18 mouse cellular contexts compared by ENCODE assay signal in the genomic region with DNA sequence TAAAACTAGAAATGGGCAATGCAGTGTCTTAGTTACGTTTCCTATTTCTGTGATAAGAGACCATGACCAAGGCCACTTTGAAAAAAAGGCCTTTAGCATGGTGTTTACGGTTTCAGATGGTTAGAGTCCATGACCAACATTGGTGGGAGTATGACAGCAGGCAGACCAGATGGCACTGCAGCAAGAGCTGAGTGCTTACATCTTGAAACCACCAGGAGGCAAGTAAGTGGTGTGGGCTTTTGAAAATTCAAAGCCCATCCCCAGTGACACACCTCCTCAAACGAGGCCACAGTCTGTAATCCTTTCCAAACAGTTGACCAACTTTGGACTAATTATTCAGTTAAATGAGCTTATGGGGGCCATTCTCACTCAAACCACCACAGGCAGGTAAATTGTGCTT.
A peak's percentile ranks its signal among the peaks of the same experiment; 100 is the strongest.
DNase-seq lines count a peak whose midpoint lies in the region; ATAC-seq and TF ChIP-seq lines count a peak whose summit lies in the region.
"Had no signal": no experiment of that assay in that cellular context is flagged by ENCODE, and none has a peak within 500 bp of the region (broad histone marks: within the 10 kb centered on the region; RNA-seq: fewer than 3 reads in every experiment).

No protein-coding gene starts in this region.

- H3K9ac ChIP-seq in hindbrain, embryonic 15.5 days = no peak overlapping the region
- H3K9ac ChIP-seq in hindbrain, embryonic 11.5 days (ENCODE audit: low read depth, low read length) = no peak overlapping the region
- no peak overlapping the region for H3K9ac ChIP-seq in lung, embryonic 14.5 days
- H3K9ac ChIP-seq in lung, postnatal 0 days (replicated peaks; ENCODE audit: low read depth) = no peak overlapping the region
- H3K9ac ChIP-seq: forebrain, embryonic 15.5 days; limb, embryonic 13.5 days; midbrain, embryonic 15.5 days had no signal

- whole genome bisulfite sequencing in hindbrain, embryonic 15.5 days = 58% methylated on average over 3 of the region's 3 CpGs
- 69% methylated on average over 3 of the region's 3 CpGs for WGBS in hindbrain, embryonic 11.5 days
- WGBS in lung, embryonic 14.5 days = 62% methylated on average over 3 of the region's 3 CpGs
- WGBS in lung, postnatal 0 days = 57% methylated on average over 3 of the region's 3 CpGs

- H3K4me3 ChIP-seq in hindbrain, embryonic 15.5 days = no peak overlapping the region
- H3K4me3 ChIP-seq in hindbrain, embryonic 11.5 days (ENCODE audit: low read depth, low read length) = no peak overlapping the region
- no peak overlapping the region for H3K4me3 ChIP-seq in lung, embryonic 14.5 days (ENCODE audit: low read depth, low read length)
- no peak overlapping the region for H3K4me3 ChIP-seq in lung, postnatal 0 days (ENCODE audit: low read depth, low read length)
- H3K4me3 ChIP-seq: forebrain, embryonic 15.5 days; left cerebral cortex, adult 2 months; limb, embryonic 13.5 days; midbrain, embryonic 15.5 days had no signal

- H3K36me3 ChIP-seq in hindbrain, embryonic 15.5 days = no peaks in the 10 kb centered on the region
- no peaks in the 10 kb centered on the region for H3K36me3 ChIP-seq in hindbrain, embryonic 11.5 days (ENCODE audit: control insufficient read depth, insufficient read depth, low read length)
- no peaks in the 10 kb centered on the region for H3K36me3 ChIP-seq in lung, embryonic 14.5 days (ENCODE audit: insufficient read depth)
- H3K36me3 ChIP-seq in lung, postnatal 0 days (ENCODE audit: insufficient read depth, low read length) = no peaks in the 10 kb centered on the region
- H3K36me3 ChIP-seq: forebrain, embryonic 15.5 days; limb, embryonic 13.5 days; midbrain, embryonic 15.5 days had no signal

- H3K27me3 ChIP-seq in hindbrain, embryonic 15.5 days = no peaks in the 10 kb centered on the region
- H3K27me3 ChIP-seq in hindbrain, embryonic 11.5 days (ENCODE audit: control insufficient read depth, insufficient read depth, low read length) = no peaks in the 10 kb centered on the region
- no peaks in the 10 kb centered on the region for H3K27me3 ChIP-seq in lung, embryonic 14.5 days (ENCODE audit: insufficient read depth, low read length)
- H3K27me3 ChIP-seq in lung, postnatal 0 days (replicated peaks; ENCODE audit: insufficient read depth, low read length) = no peaks in the 10 kb centered on the region
- H3K27me3 ChIP-seq: forebrain, embryonic 15.5 days; limb, embryonic 13.5 days; midbrain, embryonic 15.5 days had no signal

- H3K9me3 ChIP-seq in hindbrain, embryonic 15.5 days = no peaks in the 10 kb centered on the region
- no peaks in the 10 kb centered on the region for H3K9me3 ChIP-seq in hindbrain, embryonic 11.5 days (ENCODE audit: control insufficient read depth, low read length)
- H3K9me3 ChIP-seq in lung, embryonic 14.5 days (ENCODE audit: low read depth, low read length) = no peaks in the 10 kb centered on the region
- no peaks in the 10 kb centered on the region for H3K9me3 ChIP-seq in lung, postnatal 0 days (ENCODE audit: low read length)
- H3K9me3 ChIP-seq: forebrain, embryonic 15.5 days; limb, embryonic 13.5 days; midbrain, embryonic 15.5 days had no signal

- 0 out of 2 replicates have a peak, but pooled peaks have one; percentile 9 for TF ChIP-seq CTCF in lung, embryonic 14.5 days (IDR thresholded peaks at IDR 0.05; ENCODE audit: low read depth)
- TF ChIP-seq CTCF in lung, postnatal 0 days (IDR thresholded peaks at IDR 0.05) = no peak

- peak; percentile 38; the same call in 1 of the 2 replicates for ATAC-seq in hindbrain, embryonic 15.5 days (ENCODE audit: low FRiP score, low read depth)
- no peak for ATAC-seq in hindbrain, embryonic 11.5 days (ENCODE audit: low FRiP score)
- no peak for ATAC-seq in lung, embryonic 14.5 days (ENCODE audit: insufficient read depth)
- no peak for ATAC-seq in lung, postnatal 0 days
- no peak for ATAC-seq in megakaryocyte, adult 5-6 weeks (ENCODE audit: poor library complexity, severe bottlenecking)
- ATAC-seq: forebrain, embryonic 15.5 days; inflammation-experienced regulatory T-cells, adult 6 months; midbrain, embryonic 15.5 days had no signal

- no peak for TF ChIP-seq EP300 in lung, postnatal 0 days (IDR thresholded peaks at IDR 0.05)

- H3K4me1 ChIP-seq in hindbrain, embryonic 15.5 days (replicated peaks) = no peaks in the 10 kb centered on the region
- H3K4me1 ChIP-seq in hindbrain, embryonic 11.5 days (replicated peaks; ENCODE audit: control insufficient read depth, insufficient read depth, low read length) = no peaks in the 10 kb centered on the region
- no peaks in the 10 kb centered on the region for H3K4me1 ChIP-seq in lung, embryonic 14.5 days (ENCODE audit: insufficient read depth)
- H3K4me1 ChIP-seq in lung, postnatal 0 days (ENCODE audit: insufficient read depth, low read depth, low read length) = no peaks in the 10 kb centered on the region
- H3K4me1 ChIP-seq: forebrain, embryonic 15.5 days; limb, embryonic 13.5 days; midbrain, embryonic 15.5 days had no signal

- no peak overlapping the region for H3K4me2 ChIP-seq in hindbrain, embryonic 15.5 days
- H3K4me2 ChIP-seq in hindbrain, embryonic 11.5 days (replicated peaks; ENCODE audit: low read depth, low read length) = no peak overlapping the region
- H3K4me2 ChIP-seq in lung, embryonic 14.5 days = no peak overlapping the region
- H3K4me2 ChIP-seq in lung, postnatal 0 days (replicated peaks; ENCODE audit: low read depth, low read length) = no peak overlapping the region
- H3K4me2 ChIP-seq: forebrain, embryonic 15.5 days; limb, embryonic 13.5 days; midbrain, embryonic 15.5 days had no signal

- no peak overlapping the region for H3K27ac ChIP-seq in hindbrain, embryonic 15.5 days (replicated peaks)
- no peak overlapping the region for H3K27ac ChIP-seq in hindbrain, embryonic 11.5 days (ENCODE audit: low read depth, low read length)
- H3K27ac ChIP-seq in lung, embryonic 14.5 days (ENCODE audit: low read depth) = no peak overlapping the region
- H3K27ac ChIP-seq in lung, postnatal 0 days (ENCODE audit: low read length) = no peak overlapping the region
- H3K27ac ChIP-seq: forebrain, embryonic 15.5 days; left cerebral cortex, adult 2 months; limb, embryonic 13.5 days; midbrain, embryonic 15.5 days had no signal

- DNase-seq in cerebellum, adult 9-10 months = peak; percentile 1
- DNase-seq in cerebellum, adult 11-12 months = no peak
- DNase-seq in hindbrain, embryonic 11.5 days (ENCODE audit: low spot score) = no peak
- no peak for DNase-seq in lung, embryonic 14.5 days
- no peak for DNase-seq in lung, postnatal 0 days (ENCODE audit: low spot score)
- DNase-seq in layer of hippocampus, adult 9-11 months = peak; percentile 25
- DNase-seq: adrenal gland, postnatal 14 days; heart, adult 18-20 months; lung, postnatal 4 days; spleen, adult 18-20 months; thymus, postnatal 25 days had no signal

Comparison
In these comparisons a context has a peak if more than half of its experiments do, and no peak if none do; other contexts are left out.
1. DNase-seq: peak in cerebellum, adult 9-10 months (single experiment) and layer of hippocampus, adult 9-11 months (single experiment); none in cerebellum, adult 11-12 months (single experiment), hindbrain, embryonic 11.5 days (single experiment), lung, embryonic 14.5 days (single experiment) and lung, postnatal 0 days (single experiment).